Mouse (Mus musculus) brain, embryonic 14.5 days (tissue): ENCODE measurements around the gene Drc1.

Experiments
- CTCF ChIP-seq: fragments of 200-500 bp; IDR thresholded peaks from 2 replicates; pipeline ENCODE4 v1.5.1; 2012; ENCODE audit warnings: inconsistent platforms, mild to moderate bottlenecking, moderate library complexity, borderline replicate concordance; ENCODE audit not compliant: insufficient read depth, insufficient read length; ENCODE audit errors: extremely low read depth
- POLR2A ChIP-seq: fragments of 200-500 bp; IDR thresholded peaks from 2 replicates; pipeline ENCODE4 v1.6.1; 2012; ENCODE audit warnings: mild to moderate bottlenecking, inconsistent platforms, borderline replicate concordance; ENCODE audit not compliant: poor library complexity, insufficient read depth, insufficient read length, severe bottlenecking; ENCODE audit errors: extremely low read depth

DNA sequence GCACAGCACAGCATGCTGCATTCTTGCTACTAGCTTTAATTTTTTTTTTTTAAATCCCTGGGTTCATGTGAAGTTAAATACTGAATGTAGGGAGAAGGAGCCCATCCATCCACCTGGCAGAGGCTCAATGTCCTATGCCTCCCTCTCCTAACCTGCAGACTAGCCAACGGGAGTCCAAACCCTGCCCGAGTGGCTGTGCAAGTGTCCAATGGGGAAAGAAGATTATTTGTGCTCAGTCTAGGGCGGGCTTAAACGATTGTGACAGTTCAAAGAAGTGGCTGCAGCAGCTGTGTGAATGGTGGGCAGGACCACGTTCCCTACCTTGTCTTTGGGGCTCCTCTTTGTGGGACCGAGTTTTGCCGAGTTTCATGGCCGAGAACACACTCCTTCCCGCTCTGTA, 125.7 kb downstream of the Drc1 start:
- TF ChIP-seq POLR2A, result no peak
- no peak for TF ChIP-seq CTCF
